Mouse (Mus musculus): ENCODE data around the gene Tcp11l2. TPM values are rescaled to one million over a fixed set of nuclear protein-coding genes. Genes with fewer than 3 reads are reported as not detected.
A peak's percentile ranks its signal among the peaks of the same experiment; 100 is the strongest.

Tcp11l2 gene
- polyA plus RNA-seq, 1 experiment from 2014 or later, result 20.0 TPM

DNA sequence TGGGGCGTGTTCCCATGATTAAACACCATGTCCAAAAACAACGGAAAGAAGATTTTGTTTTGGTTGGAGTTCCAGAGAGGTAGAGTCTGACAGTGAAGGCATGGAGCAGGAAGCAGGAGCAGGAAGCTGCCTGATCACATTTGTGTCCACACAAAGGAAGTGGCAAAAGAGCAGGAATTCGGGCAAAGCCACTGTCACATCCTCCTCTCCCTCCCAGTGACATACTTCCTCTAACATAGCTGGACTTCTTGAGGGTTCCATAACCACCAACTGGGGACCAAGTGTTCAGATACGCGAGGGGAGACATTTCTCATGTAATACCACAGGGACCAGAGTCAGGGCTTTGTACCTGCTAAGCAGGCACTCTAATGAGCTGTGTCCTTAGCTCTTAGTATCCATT lies 70.8 kb downstream of the Tcp11l2 start:
- H3K36me3 ChIP-seq, result peaks cover 27% of the 10 kb centered on the region
- H3K27me3 ChIP-seq, result no peaks in the 10 kb centered on the region
- H3K4me2 ChIP-seq (replicated peaks), result no peak overlapping the region
- H3K27ac ChIP-seq, result no peak overlapping the region
- 94% methylated on average over 5 of the region's 5 CpGs for WGBS
- H3K9me3 ChIP-seq (replicated peaks), result no peaks in the 10 kb centered on the region
- no peak overlapping the region for H3K9ac ChIP-seq
- H3K4me3 ChIP-seq, result no peak overlapping the region
- H3K4me1 ChIP-seq, result no peaks in the 10 kb centered on the region
- no peak for ATAC-seq (ENCODE audit: low FRiP score)

DNA sequence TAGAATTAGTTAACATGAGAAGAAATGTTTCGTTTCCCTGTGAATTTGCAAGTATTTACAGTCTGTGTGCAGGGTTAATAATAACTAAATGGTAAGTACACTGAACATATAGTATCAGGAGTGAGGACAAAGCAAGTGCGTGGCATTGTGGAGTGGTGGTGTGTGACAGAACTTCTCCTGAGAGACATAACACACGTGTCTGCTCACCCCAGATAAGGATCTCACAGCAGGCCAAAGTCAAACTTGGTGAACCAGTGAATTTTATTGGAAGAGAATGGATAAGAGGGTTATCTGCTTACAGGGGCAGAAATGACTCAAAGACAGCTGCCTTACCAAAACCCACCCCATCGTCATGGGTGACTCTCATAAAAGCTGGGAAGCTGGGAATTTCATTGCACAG lies 72.5 kb downstream of the Tcp11l2 start:
- Histone ChIP-seq H3K9me3 (replicated peaks) (no peaks in the 10 kb centered on the region), H3K4me1 (no peaks in the 10 kb centered on the region), H3K9ac (no peak overlapping the region), H3K4me3 (no peak overlapping the region), H3K4me2 (replicated peaks) (no peak overlapping the region), H3K27me3 (no peaks in the 10 kb centered on the region), H3K36me3 (peaks cover 34% of the 10 kb centered on the region), H3K27ac (no peak overlapping the region)
- WGBS, result 89% methylated on average over 4 of the region's 4 CpGs
- no peak for ATAC-seq (ENCODE audit: low FRiP score)

DNA sequence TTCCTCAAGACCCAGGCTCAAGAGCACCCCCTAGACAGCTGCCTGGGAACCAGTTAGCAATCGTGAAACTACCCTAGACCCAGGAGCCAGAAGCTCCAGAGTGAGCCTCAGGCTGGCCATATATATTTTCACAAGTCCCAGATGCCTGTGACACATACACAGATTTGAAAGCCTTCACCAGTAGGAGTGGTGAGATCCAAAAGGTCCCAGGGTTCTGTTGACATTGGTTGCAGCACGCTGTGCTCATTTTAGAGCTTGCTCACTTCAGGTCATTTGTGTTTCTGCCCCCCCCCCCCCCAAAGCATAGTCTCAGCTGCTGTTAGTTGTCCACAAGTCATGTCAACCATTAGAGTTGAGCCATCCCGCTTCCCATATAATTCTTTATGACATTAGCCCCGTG lies 77.6 kb downstream of the Tcp11l2 start:
- 75% methylated on average over 4 of the region's 4 CpGs for WGBS
- Histone ChIP-seq H3K9ac (no peak overlapping the region), H3K4me1 (peaks cover 16% of the 10 kb centered on the region), H3K27ac (no peak overlapping the region), H3K9me3 (replicated peaks) (no peaks in the 10 kb centered on the region), H3K36me3 (peaks cover 14% of the 10 kb centered on the region; the same call in 1 of the 2 replicates), H3K4me2 (replicated peaks) (no peak overlapping the region), H3K27me3 (no peaks in the 10 kb centered on the region), H3K4me3 (no peak overlapping the region)
- ATAC-seq (ENCODE audit: low FRiP score), result no peak

DNA sequence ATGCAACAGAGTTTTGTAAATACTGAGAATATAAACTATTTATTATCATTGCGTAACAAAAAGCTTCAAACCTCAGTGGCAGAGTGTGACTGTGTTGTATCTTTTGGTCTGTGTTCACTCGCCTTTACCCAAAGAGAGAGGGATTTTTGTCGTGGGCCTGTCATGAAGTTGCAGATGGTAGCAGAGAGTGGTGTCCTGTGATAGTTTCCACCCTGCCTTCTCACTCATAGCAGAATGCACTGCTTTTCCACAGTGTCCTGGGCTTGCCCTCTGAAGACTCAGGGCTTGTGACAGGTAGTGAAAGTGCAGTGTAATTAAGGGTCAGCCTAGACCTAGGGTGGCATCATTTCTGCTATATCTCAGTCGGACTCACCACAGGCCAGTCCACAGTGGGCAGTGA lies 78.3 kb downstream of the Tcp11l2 start:
- H3K27ac ChIP-seq, result no peak overlapping the region
- no peak overlapping the region for H3K4me2 ChIP-seq (replicated peaks)
- no peaks in the 10 kb centered on the region for H3K27me3 ChIP-seq
- H3K9me3 ChIP-seq (replicated peaks), result no peaks in the 10 kb centered on the region
- peaks cover 12% of the 10 kb centered on the region; the same call in 1 of the 2 replicates for H3K36me3 ChIP-seq
- H3K9ac ChIP-seq, result no peak overlapping the region
- ATAC-seq (ENCODE audit: low FRiP score), result no peak
- peaks cover 16% of the 10 kb centered on the region for H3K4me1 ChIP-seq
- no peak overlapping the region for H3K4me3 ChIP-seq
- WGBS, result 96% methylated on average over 4 of the region's 4 CpGs

DNA sequence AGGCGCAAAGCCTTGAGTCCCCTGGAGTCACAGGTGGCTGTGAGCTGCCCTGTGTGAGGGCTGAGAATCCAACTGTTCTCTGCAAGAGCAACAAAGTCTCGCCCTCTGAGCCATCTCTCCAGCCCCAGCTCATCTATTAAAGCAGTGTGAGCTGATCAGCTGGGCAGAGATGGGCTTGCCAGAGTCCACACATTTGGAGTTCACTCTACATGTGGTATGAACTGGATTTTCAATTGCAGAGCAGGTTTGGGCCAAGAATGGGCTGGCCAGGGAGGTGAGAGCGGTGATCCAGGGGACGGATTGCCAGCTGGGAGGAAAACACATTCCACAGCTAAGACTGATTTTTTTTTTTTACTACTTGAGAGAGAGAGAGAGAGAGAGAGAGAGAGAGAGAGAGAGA lies 80.2 kb downstream of the Tcp11l2 start:
- Histone ChIP-seq H3K9me3 (replicated peaks) (no peaks in the 10 kb centered on the region), H3K9ac (no peak overlapping the region), H3K4me3 (no peak overlapping the region), H3K27ac (no peak overlapping the region), H3K4me2 (replicated peaks) (no peak overlapping the region), H3K36me3 (peaks cover 19% of the 10 kb centered on the region), H3K4me1 (peaks cover 18% of the 10 kb centered on the region), H3K27me3 (no peaks in the 10 kb centered on the region)
- ATAC-seq (ENCODE audit: low FRiP score), result no peak
- WGBS, result 88% methylated on average over 4 of the region's 4 CpGs

DNA sequence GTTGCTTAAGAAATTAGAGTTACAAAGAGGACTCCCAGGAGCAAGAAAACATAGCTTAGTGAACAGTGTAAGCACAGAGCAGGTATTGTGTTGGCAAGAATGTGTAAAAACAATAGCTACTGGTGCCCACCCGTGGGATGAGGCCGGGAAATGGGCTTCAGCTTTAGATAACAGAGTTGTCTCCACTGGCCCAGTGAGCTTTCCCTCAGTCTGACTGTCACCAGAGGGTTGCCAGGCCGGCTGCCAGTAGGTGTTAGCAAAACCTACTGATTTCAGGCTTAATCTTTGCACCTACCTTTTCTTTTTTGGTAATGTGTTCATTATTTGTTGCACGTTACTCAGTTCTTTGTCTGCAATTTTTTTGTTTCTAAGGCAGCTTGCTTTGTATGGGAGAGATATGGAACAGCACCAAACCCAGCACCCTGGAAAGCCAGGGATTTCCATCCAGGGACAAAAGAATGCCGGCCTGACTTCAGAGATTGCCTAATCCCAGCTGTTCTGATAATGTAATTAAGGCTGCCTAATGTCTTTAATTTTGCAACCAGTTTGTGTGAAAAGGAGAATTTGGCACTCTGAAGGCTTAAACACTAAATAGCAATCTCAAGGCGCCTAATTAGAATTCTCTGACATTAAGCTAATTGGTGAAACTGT lies 81.1 kb downstream of the Tcp11l2 start:
- no peak for ATAC-seq (ENCODE audit: low FRiP score)
- no peak overlapping the region for H3K9ac ChIP-seq

DNA sequence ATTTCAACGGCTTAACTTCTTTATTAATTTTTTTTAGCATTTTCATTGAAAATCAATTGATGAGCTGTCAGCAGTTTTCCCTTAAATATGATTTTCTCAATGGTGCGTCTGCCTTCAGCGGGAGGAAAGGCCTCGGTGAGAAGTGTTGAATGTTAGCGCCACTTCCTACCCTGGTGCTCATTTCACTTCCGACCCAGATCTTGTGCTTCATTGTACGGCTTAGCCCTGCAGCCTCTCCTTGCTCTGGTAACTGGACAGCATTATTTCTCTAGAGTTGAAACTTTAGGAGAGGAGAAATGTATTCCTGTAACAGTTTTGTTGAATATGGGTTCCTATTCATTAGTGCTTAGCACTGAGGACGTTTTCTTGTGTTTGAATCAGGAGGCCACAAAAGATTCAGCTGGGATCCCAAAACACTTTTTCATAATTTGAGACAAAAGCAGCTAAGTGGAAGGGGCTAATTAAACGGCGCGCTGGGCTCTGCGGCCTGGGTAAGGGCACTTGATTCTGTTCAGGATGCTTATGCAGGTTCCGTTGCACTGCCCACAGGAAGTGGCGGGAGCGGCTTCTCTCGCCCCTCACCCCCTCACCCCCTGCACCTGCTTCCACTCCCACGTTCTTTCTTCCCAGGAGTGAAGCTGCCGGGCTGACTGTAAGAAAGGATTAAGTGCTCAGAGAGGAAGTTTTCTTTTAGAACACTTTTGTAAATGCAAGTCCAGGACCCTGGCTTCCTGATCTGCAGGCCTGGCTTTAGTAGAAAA lies 81.8 kb downstream of the Tcp11l2 start:
- Histone ChIP-seq H3K4me2 (replicated peaks) (no peak overlapping the region), H3K27me3 (no peaks in the 10 kb centered on the region), H3K4me3 (no peak overlapping the region), H3K9ac (no peak overlapping the region), H3K27ac (no peak overlapping the region), H3K4me1 (peaks cover 18% of the 10 kb centered on the region), H3K36me3 (peaks cover 19% of the 10 kb centered on the region), H3K9me3 (replicated peaks) (no peaks in the 10 kb centered on the region)
- WGBS, result 57% methylated on average over 18 of the region's 18 CpGs
- ATAC-seq (ENCODE audit: low FRiP score), result no peak

More for the DNA sequence above, 81.1 kb downstream of the Tcp11l2 start:
- H3K36me3 ChIP-seq, result peaks cover 25% of the 10 kb centered on the region
- WGBS, result 51% methylated on average over 6 of the region's 6 CpGs
- no peak overlapping the region for H3K4me2 ChIP-seq (replicated peaks)
- no peaks in the 10 kb centered on the region for H3K27me3 ChIP-seq
- peaks cover 18% of the 10 kb centered on the region for H3K4me1 ChIP-seq
- H3K27ac ChIP-seq, result peak overlapping the region; percentile 52
- H3K4me3 ChIP-seq, result no peak overlapping the region
- no peaks in the 10 kb centered on the region for H3K9me3 ChIP-seq (replicated peaks)

DNA sequence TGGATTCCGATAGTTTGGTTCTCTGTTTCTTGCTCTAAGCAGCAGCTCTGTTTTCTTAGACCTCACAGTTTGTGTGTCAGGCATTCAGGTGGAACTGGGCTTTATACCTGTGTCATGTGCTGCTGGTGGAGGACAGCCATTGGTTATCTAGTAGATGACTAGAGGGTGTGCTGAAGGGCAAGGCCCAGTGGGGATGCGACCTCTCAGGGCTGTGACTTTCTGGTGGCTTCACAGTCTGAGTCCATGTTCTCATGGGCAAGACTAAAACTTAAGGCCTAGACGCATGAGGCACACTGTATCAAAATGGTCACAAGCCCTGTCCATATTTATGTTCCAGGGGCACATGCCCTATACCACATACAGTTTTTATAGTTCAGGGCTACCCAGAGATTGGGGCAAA lies 82.9 kb downstream of the Tcp11l2 start:
- WGBS, result 85% methylated on average over 3 of the region's 3 CpGs
- no peaks in the 10 kb centered on the region for H3K9me3 ChIP-seq (replicated peaks)
- H3K9ac ChIP-seq, result no peak overlapping the region
- ATAC-seq (ENCODE audit: low FRiP score), result no peak
- H3K36me3 ChIP-seq, result peaks cover 16% of the 10 kb centered on the region
- no peak overlapping the region for H3K4me3 ChIP-seq
- H3K27ac ChIP-seq, result no peak overlapping the region
- peaks cover 18% of the 10 kb centered on the region for H3K4me1 ChIP-seq
- H3K4me2 ChIP-seq (replicated peaks), result no peak overlapping the region
- no peaks in the 10 kb centered on the region for H3K27me3 ChIP-seq

DNA sequence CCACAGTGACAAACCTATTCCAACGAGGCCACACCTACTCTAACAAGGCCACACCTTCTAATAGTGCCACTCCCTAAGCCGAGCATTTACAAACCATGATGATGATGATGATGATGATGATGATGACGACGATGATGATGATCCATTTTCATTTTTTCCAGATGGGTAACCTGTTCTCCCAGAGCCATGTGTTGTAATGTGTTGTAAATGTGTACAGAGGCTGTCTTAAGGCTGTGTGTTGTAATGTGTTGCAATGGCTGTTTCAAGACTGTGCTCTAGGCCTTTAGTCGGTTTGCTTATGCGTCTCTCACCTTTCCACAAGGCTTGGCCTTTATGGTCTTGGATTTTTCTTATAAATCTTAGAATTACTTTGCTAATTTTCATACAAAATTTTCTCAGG lies 85.7 kb downstream of the Tcp11l2 start:
- Histone ChIP-seq H3K9ac (no peak overlapping the region), H3K27ac (no peak overlapping the region), H3K36me3 (peaks cover 16% of the 10 kb centered on the region), H3K4me1 (peaks cover 18% of the 10 kb centered on the region), H3K9me3 (replicated peaks) (no peaks in the 10 kb centered on the region), H3K4me2 (replicated peaks) (no peak overlapping the region), H3K4me3 (no peak overlapping the region), H3K27me3 (no peaks in the 10 kb centered on the region)
- no peak for ATAC-seq (ENCODE audit: low FRiP score)
- WGBS, result 95% methylated on average over 6 of the region's 6 CpGs

Other genes with a start within 250 kb of the Tcp11l2 start
- 4.6 and 4.9 TPM in 2 replicates for gene Nuak1, start 136.0 kb upstream of the Tcp11l2 start, polyA plus RNA-seq (2016; fragmentation: Nextera tagmentation; extraction: Ambion mirVana)
- gene Ckap4, start 42.6 kb upstream of the Tcp11l2 start, polyA plus RNA-seq (2016; fragmentation: Nextera tagmentation; extraction: Ambion mirVana), result 125 and 130 TPM in 2 replicates
- gene Polr3b, start 45.7 kb downstream of the Tcp11l2 start, polyA plus RNA-seq (2016; fragmentation: Nextera tagmentation; extraction: Ambion mirVana), result 19.3 and 22.9 TPM in 2 replicates
- 40.9 and 49.2 TPM in 2 replicates for gene Rfx4, start 179.4 kb downstream of the Tcp11l2 start, polyA plus RNA-seq (2016; fragmentation: Nextera tagmentation; extraction: Ambion mirVana)